Mouse (Mus musculus): Measurements from ENCODE around the gene Celsr2. TPM values are rescaled to one million over a fixed set of nuclear protein-coding genes. Genes with fewer than 3 reads are reported as not detected.

Celsr2 gene
- polyA plus RNA-seq, 1 experiment from 2014 or later, result 7.3 TPM

DNA sequence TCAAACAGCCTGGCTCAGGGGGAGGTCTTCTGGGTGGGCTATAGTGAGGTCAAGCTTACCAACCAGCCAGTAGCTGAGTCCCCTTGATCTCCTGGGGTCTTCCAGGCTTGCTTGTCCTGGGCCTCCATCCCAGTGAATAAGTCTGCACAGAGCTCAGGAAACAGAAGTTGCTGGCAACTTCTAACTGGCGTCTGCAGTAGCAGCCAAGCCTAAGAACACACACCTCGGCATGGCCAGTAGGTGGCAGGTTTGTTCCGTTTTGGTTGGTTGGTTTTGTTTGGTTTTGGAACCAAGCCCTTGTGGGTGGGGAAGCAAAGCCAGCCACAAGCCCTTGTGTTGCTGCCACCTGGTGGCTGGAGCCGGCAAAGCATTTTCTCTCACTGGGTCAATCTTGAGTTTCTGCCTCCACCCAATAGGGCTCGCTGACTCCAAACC lies 26.2 kb downstream of the Celsr2 start:
- peak overlapping the region; percentile 46 for H3K4me2 ChIP-seq (replicated peaks)
- ATAC-seq (ENCODE audit: low FRiP score, low read depth), result peak; percentile 84
- H3K27ac ChIP-seq, result peak overlapping the region; percentile 79
- peaks cover 31% of the 10 kb centered on the region for H3K4me1 ChIP-seq
- peak overlapping the region; percentile 52; the same call in 1 of the 2 replicates for H3K9ac ChIP-seq
- no peaks in the 10 kb centered on the region for H3K9me3 ChIP-seq
- no peaks in the 10 kb centered on the region for H3K27me3 ChIP-seq
- 1% methylated on average over 5 of the region's 5 CpGs for WGBS
- peak overlapping the region; percentile 12; the same call in 1 of the 2 replicates for H3K4me3 ChIP-seq
- peaks cover 26% of the 10 kb centered on the region for H3K36me3 ChIP-seq

GRCm38 (mm10) chr3:108386186-108386585 lies 29.2 kb downstream of the Celsr2 start:
- Histone ChIP-seq H3K4me2 (replicated peaks) (no peak overlapping the region), H3K4me3 (no peak overlapping the region), H3K9me3 (no peaks in the 10 kb centered on the region), H3K4me1 (peaks cover 46% of the 10 kb centered on the region), H3K36me3 (peaks cover 26% of the 10 kb centered on the region), H3K27me3 (no peaks in the 10 kb centered on the region), H3K27ac (no peak overlapping the region; the same call in 1 of the 2 replicates), H3K9ac (no peak overlapping the region)
- WGBS, result 83% methylated on average over 10 of the region's 10 CpGs
- no peak for ATAC-seq (ENCODE audit: low FRiP score, low read depth)

GRCm38 (mm10) chr3:108384425-108384824 lies 30.9 kb downstream of the Celsr2 start:
- peak overlapping the region; percentile 62 for H3K9ac ChIP-seq
- no peak overlapping the region for H3K27ac ChIP-seq
- peaks cover 47% of the 10 kb centered on the region for H3K4me1 ChIP-seq
- ATAC-seq (ENCODE audit: low FRiP score, low read depth), result no peak
- H3K9me3 ChIP-seq, result no peaks in the 10 kb centered on the region
- H3K36me3 ChIP-seq, result peaks cover 26% of the 10 kb centered on the region
- peak overlapping the region; percentile 55 for H3K4me3 ChIP-seq
- H3K27me3 ChIP-seq, result no peaks in the 10 kb centered on the region
- WGBS, result 33% methylated on average over 2 of the region's 2 CpGs
- H3K4me2 ChIP-seq (replicated peaks), result peak overlapping the region; percentile 77

- WGBS, result under 1% methylated on average over 44 of the region's 44 CpGs
- Histone ChIP-seq H3K27ac (peak within 1 kb of the TSS; percentile 11; the same call in 1 of the 2 replicates), H3K27me3 (no peaks in the 10 kb centered on the region), H3K4me2 (replicated peaks) (peak within 1 kb of the TSS; percentile 77), H3K9me3 (no peaks in the 10 kb centered on the region), H3K9ac (peak within 1 kb of the TSS; percentile 62), H3K36me3 (peaks cover 26% of the 10 kb centered on the region), H3K4me3 (peak within 1 kb of the TSS; percentile 55), H3K4me1 (peaks cover 43% of the 10 kb centered on the region)
- ATAC-seq (ENCODE audit: low FRiP score, low read depth), result peak; percentile 94
Observed at GRCm38 (mm10) chr3:108383485-108384354, 31.6 kb downstream of the Celsr2 start, which contains the start of gene Psrc1. Gene Psrc1 (plus strand): TSS chr3:108383839.

DNA sequence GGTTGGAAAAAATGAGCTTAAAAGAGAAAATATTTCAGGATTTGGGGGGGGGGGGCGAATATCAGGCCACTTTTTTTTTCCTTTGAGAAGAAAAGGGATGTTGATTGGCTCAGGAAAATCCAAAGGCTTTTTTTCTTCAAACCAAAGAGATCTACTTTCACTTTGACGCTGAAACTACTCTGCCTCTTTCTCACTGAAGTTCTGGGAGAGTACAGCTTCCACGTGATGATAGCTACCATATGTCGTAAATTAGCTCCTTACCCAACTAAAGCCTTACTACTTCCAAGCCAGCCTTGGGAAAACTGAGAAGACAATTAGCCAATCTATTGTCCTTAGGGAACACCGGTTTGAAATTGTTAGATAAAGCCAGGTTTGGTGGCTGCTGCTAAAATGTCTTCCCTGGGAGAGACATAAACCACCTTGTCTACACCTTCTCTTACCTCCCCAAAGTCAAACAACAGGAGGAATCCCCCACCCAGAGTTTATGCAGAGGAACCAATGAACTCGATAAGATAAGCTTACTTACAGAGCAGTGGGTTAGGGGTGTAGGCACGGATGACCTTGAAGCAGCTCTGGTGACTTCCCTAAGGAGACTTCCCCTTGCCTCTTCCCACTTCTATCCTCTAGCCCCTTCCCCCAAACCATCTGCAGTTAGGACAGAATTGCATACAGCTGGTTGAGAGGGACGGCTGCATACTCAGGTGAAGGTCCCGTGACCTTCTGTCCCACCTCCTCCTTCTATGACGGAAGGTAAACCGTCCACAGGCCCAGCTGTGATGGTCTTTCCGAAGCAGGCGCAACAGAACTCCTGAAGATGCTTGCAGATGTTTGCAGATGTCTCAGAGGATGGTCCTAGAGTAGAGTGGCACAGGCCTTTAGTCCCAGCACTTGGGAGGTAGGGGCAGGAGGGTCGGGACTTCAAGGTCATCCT lies 33.1 kb downstream of the Celsr2 start:
- Histone ChIP-seq H3K27ac (no peak overlapping the region), H3K9ac (no peak overlapping the region; the same call in 1 of the 2 replicates), H3K4me3 (peak overlapping the region; percentile 8; the same call in 1 of the 2 replicates), H3K36me3 (peaks cover 19% of the 10 kb centered on the region), H3K4me1 (peaks cover 37% of the 10 kb centered on the region), H3K27me3 (no peaks in the 10 kb centered on the region), H3K9me3 (no peaks in the 10 kb centered on the region), H3K4me2 (replicated peaks) (peak overlapping the region; percentile 77)
- WGBS, result 58% methylated on average over 14 of the region's 14 CpGs
- ATAC-seq (ENCODE audit: low FRiP score, low read depth), result no peak

DNA sequence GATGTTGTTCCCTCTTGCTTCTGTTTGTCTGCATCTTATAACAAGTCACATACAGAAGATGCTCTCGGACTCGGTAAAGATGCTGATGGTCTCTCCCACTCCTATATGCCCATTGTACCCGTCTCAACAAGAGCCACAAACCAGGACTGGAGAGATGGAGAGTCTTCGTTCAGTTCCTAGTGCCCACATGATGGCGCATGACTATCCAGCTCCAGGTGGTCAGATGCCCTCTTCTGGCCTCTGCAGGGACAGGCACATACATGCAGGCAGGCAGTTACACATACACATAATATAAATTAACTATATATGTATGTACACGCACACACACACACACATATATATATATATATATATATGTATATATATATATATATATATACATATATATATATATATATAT lies 34.7 kb downstream of the Celsr2 start:
- H3K27me3 ChIP-seq, result no peaks in the 10 kb centered on the region
- H3K4me3 ChIP-seq, result no peak overlapping the region
- H3K4me1 ChIP-seq, result peaks cover 37% of the 10 kb centered on the region
- ATAC-seq (ENCODE audit: low FRiP score, low read depth), result no peak
- peaks cover 4% of the 10 kb centered on the region; the same call in 1 of the 2 replicates for H3K36me3 ChIP-seq
- H3K9ac ChIP-seq, result no peak overlapping the region
- 74% methylated on average over 6 of the region's 6 CpGs for WGBS
- no peak overlapping the region for H3K4me2 ChIP-seq (replicated peaks)
- H3K9me3 ChIP-seq, result no peaks in the 10 kb centered on the region
- H3K27ac ChIP-seq, result no peak overlapping the region

- H3K4me1 ChIP-seq, result peaks cover 22% of the 10 kb centered on the region
- H3K27ac ChIP-seq, result no peak overlapping the region
- H3K27me3 ChIP-seq, result no peaks in the 10 kb centered on the region
- H3K4me3 ChIP-seq, result no peak overlapping the region
- no peak overlapping the region for H3K9ac ChIP-seq
- H3K36me3 ChIP-seq, result no peaks in the 10 kb centered on the region
- H3K9me3 ChIP-seq, result no peaks in the 10 kb centered on the region
- 80% methylated on average over 7 of the region's 7 CpGs for WGBS
- no peak overlapping the region for H3K4me2 ChIP-seq (replicated peaks)
- no peak for ATAC-seq (ENCODE audit: low FRiP score, low read depth)
Observed at GRCm38 (mm10) chr3:108378875-108379663, 36.3 kb downstream of the Celsr2 start.

DNA sequence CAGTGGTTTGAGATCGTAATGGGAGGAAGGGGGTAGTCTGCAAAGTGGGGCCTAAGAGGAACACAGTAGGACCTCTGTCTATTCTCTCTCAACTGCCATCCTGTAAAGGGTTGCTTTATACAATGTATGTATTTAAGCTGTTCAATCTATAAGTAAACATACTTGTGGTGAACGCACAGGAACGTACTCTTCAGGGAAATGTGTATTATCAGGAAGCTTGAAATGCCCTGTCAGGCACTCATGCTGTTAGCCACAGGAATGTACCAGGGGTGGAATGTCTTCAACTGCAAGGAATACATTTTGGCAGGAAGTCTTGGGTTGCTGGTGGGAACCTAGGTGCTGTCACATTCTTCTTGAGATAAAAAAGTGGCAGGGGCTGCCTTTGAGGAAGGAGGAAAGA lies 42.7 kb downstream of the Celsr2 start:
- WGBS, result 71% methylated on average over 3 of the region's 3 CpGs
- Histone ChIP-seq H3K4me1 (no peaks in the 10 kb centered on the region), H3K27me3 (no peaks in the 10 kb centered on the region), H3K9me3 (no peaks in the 10 kb centered on the region), H3K9ac (no peak overlapping the region), H3K4me3 (no peak overlapping the region), H3K4me2 (replicated peaks) (no peak overlapping the region), H3K36me3 (no peaks in the 10 kb centered on the region), H3K27ac (no peak overlapping the region)
- ATAC-seq (ENCODE audit: low FRiP score, low read depth), result 0 out of 2 replicates have a peak, but pooled peaks have one; percentile 30

GRCm38 (mm10) chr3:108372274-108372673 lies 43.1 kb downstream of the Celsr2 start:
- Histone ChIP-seq H3K27ac (no peak overlapping the region), H3K4me2 (replicated peaks) (no peak overlapping the region), H3K36me3 (no peaks in the 10 kb centered on the region), H3K9ac (no peak overlapping the region), H3K27me3 (no peaks in the 10 kb centered on the region), H3K4me1 (no peaks in the 10 kb centered on the region), H3K4me3 (no peak overlapping the region), H3K9me3 (no peaks in the 10 kb centered on the region)
- ATAC-seq (ENCODE audit: low FRiP score, low read depth), result no peak
- 68% methylated on average over 3 of the region's 3 CpGs for WGBS

- no peak for ATAC-seq (ENCODE audit: low FRiP score, low read depth)
- H3K36me3 ChIP-seq, result no peaks in the 10 kb centered on the region
- no peaks in the 10 kb centered on the region for H3K9me3 ChIP-seq
- WGBS, result 83% methylated on average over 5 of the region's 5 CpGs
- H3K27me3 ChIP-seq, result no peaks in the 10 kb centered on the region
- H3K9ac ChIP-seq, result no peak overlapping the region
- no peak overlapping the region for H3K4me2 ChIP-seq (replicated peaks)
- no peak overlapping the region for H3K4me3 ChIP-seq
- no peak overlapping the region for H3K27ac ChIP-seq
- H3K4me1 ChIP-seq, result no peaks in the 10 kb centered on the region
Observed at GRCm38 (mm10) chr3:108368721-108369120, 46.6 kb downstream of the Celsr2 start.

DNA sequence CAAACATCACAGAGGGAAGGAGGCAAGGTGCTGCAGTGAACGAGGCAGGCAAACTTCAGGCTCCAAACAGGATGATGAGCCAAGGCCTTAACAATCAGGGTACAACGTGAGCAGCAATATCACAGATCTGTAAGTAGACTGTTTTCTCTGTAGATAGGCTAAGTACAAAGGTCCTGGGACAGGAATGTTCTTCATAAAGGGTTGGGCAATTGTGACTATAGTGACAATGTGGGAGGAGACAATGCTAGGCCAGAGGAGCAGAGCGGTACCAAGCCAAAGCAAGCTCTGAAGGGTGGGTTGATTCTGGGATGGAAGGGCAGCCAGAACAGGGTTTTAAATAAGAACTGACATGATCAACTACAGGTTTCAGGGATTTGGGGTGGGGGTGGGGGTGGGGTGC lies 47.5 kb downstream of the Celsr2 start:
- Histone ChIP-seq H3K27me3 (no peaks in the 10 kb centered on the region), H3K36me3 (no peaks in the 10 kb centered on the region), H3K4me3 (no peak overlapping the region), H3K4me2 (replicated peaks) (peak overlapping the region; percentile 34; the same call in 1 of the 2 replicates), H3K9ac (no peak overlapping the region), H3K9me3 (no peaks in the 10 kb centered on the region), H3K4me1 (no peaks in the 10 kb centered on the region), H3K27ac (no peak overlapping the region)
- 73% methylated on average over 3 of the region's 3 CpGs for WGBS
- ATAC-seq (ENCODE audit: low FRiP score, low read depth), result no peak

All from limb, embryonic 13.5 days (tissue).